Mouse (Mus musculus) embryo, embryonic 11 days (tissue): Measurements from ENCODE around the gene Col5a3.

Source experiments
- DNase-seq: peaks from one replicate; pipeline ENCODE4 v3.0.0-alpha.2; 2015

Col5a3 gene

GRCm38 (mm10) chr9:20804266-20805158 is 10.4 kb downstream of the Col5a3 start:
- peak; percentile 41 for DNase-seq

- peak; percentile 11 for DNase-seq
Observed at GRCm38 (mm10) chr9:20794108-20794806, 20.6 kb downstream of the Col5a3 start.

GRCm38 (mm10) chr9:20790345-20790744 is 24.5 kb downstream of the Col5a3 start:
- peak; percentile 34 for DNase-seq

- no peak for DNase-seq
Observed at GRCm38 (mm10) chr9:20789651-20790050, 25.2 kb downstream of the Col5a3 start.

GRCm38 (mm10) chr9:20787992-20788391 is 26.9 kb downstream of the Col5a3 start:
- no peak for DNase-seq

- no peak for DNase-seq
Observed at GRCm38 (mm10) chr9:20785055-20785454, 29.8 kb downstream of the Col5a3 start.

GRCm38 (mm10) chr9:20781286-20781685 is 33.6 kb downstream of the Col5a3 start:
- no peak for DNase-seq

GRCm38 (mm10) chr9:20765274-20765673 is 49.6 kb downstream of the Col5a3 start:
- DNase-seq = no peak

GRCm38 (mm10) chr9:20763099-20763498 is 51.8 kb downstream of the Col5a3 start:
- no peak for DNase-seq

GRCm38 (mm10) chr9:20762197-20762961 is 52.5 kb downstream of the Col5a3 start:
- no peak for DNase-seq

- DNase-seq = no peak
Observed at GRCm38 (mm10) chr9:20761388-20761787, 53.5 kb downstream of the Col5a3 start.

- no peak for DNase-seq
Observed at GRCm38 (mm10) chr9:20760813-20761212, 54.1 kb downstream of the Col5a3 start.

GRCm38 (mm10) chr9:20758896-20759295 is 56.0 kb downstream of the Col5a3 start:
- no peak for DNase-seq

- DNase-seq = no peak
Observed at GRCm38 (mm10) chr9:20758243-20758642, 56.6 kb downstream of the Col5a3 start.

- DNase-seq = peak; percentile 83
Observed at GRCm38 (mm10) chr9:20757087-20757955, 57.5 kb downstream of the Col5a3 start.

- no peak for DNase-seq
Observed at GRCm38 (mm10) chr9:20756081-20756700, 58.7 kb downstream of the Col5a3 start.

- DNase-seq = no peak
Observed at GRCm38 (mm10) chr9:20754335-20754734, 60.5 kb downstream of the Col5a3 start.

GRCm38 (mm10) chr9:20751477-20752029 is 63.3 kb downstream of the Col5a3 start:
- DNase-seq = peak; percentile 55

- DNase-seq = no peak
Observed at GRCm38 (mm10) chr9:20749213-20749612, 65.7 kb downstream of the Col5a3 start.

- no peak for DNase-seq
Observed at GRCm38 (mm10) chr9:20748540-20748939, 66.3 kb downstream of the Col5a3 start.

GRCm38 (mm10) chr9:20747682-20748081 is 67.2 kb downstream of the Col5a3 start:
- DNase-seq = no peak
